Mouse (Mus musculus) ES-E14 (cell line): ENCODE results near the gene Ppp6r2. TPM values are rescaled to one million over a fixed set of nuclear protein-coding genes. Genes with fewer than 3 reads are reported as not detected.

Source experiments
- DNase-seq: peaks from one replicate; pipeline ENCODE4 v3.0.0-alpha.2; 2013; ENCODE audit warnings: low read depth, low spot score
- H3K27ac ChIP-seq: 2 replicates; pipeline ENCODE4 v1.5.1; 2012; ENCODE audit warnings: low read depth, mild to moderate bottlenecking, low read length, moderate library complexity, mixed read lengths; ENCODE audit not compliant: poor library complexity, insufficient read depth, severe bottlenecking
- H3K36me3 ChIP-seq: 2 replicates; pipeline ENCODE4 v1.6.1; 2012; ENCODE audit warnings: mild to moderate bottlenecking, low read length, moderate library complexity, mixed read lengths; ENCODE audit not compliant: control insufficient read depth, poor library complexity, insufficient read depth, severe bottlenecking
- H3K4me1 ChIP-seq, 2 experiments: fragments of 150-350 bp in 1 of 2; sonication (generic) in 1 of 2; 2 replicates each; pipeline ENCODE4 v1.6.1; 2012; ENCODE audit warnings: low read length in 2 of 2, mild to moderate bottlenecking in 1 of 2, mixed read lengths in 1 of 2; ENCODE audit not compliant: control insufficient read depth in 2 of 2, insufficient read depth in 2 of 2, poor library complexity in 1 of 2
- H3K4me3 ChIP-seq, 2 experiments: fragments of 150-350 bp in 1 of 2; sonication (generic) in 1 of 2; 2 replicates each; pipeline ENCODE4 v1.5.1; 2012; ENCODE audit warnings: low read length in 2 of 2, low read depth in 1 of 2, mild to moderate bottlenecking in 1 of 2, mixed read lengths in 1 of 2; ENCODE audit not compliant: insufficient read depth in 1 of 2, poor library complexity in 1 of 2, severe bottlenecking in 1 of 2
- H3K9ac ChIP-seq: 2 replicates; pipeline ENCODE4 v1.6.1; 2012; ENCODE audit warnings: low read depth, mild to moderate bottlenecking, low read length, mixed read lengths; ENCODE audit not compliant: poor library complexity, insufficient read depth, severe bottlenecking
- H3K9me3 ChIP-seq: fragments of 150-350 bp; sonication (generic); 2 replicates; pipeline ENCODE4 v1.6.1; 2012; ENCODE audit warnings: low read depth, mild to moderate bottlenecking, low read length; ENCODE audit not compliant: control insufficient read depth, insufficient read depth
- CHD2 ChIP-seq: IDR thresholded peaks from 2 replicates; pipeline ENCODE4 v1.6.1; 2014; ENCODE audit warnings: mild to moderate bottlenecking, low read depth, low read length, inconsistent platforms
- HCFC1 ChIP-seq: IDR thresholded peaks from 2 replicates; pipeline ENCODE4 v1.6.1; 2012; ENCODE audit warnings: low read length, inconsistent platforms, borderline replicate concordance; ENCODE audit not compliant: insufficient read depth
- MAFK ChIP-seq: IDR thresholded peaks from 2 replicates; pipeline ENCODE4 v1.6.1; 2014; ENCODE audit warnings: mild to moderate bottlenecking, low read depth, low read length, inconsistent platforms; ENCODE audit not compliant: insufficient read depth
- ZC3H11A ChIP-seq: IDR thresholded peaks from 2 replicates; pipeline ENCODE4 v1.6.1; 2012; ENCODE audit warnings: low read depth, mild to moderate bottlenecking, inconsistent platforms, low read length, borderline replicate concordance
- ZNF384 ChIP-seq: IDR thresholded peaks from 2 replicates; pipeline ENCODE4 v1.6.1; 2012; ENCODE audit warnings: low read depth, low read length, inconsistent platforms
- in situ Hi-C, 2 experiments: fragments of 600-800 bp; cut with MboI; formaldehyde crosslinking; loops; one replicate each; pipeline ENCODE4 v1.15.1; 2025; ENCODE audit warnings: low sequenced_read_pairs in 2 of 2, inconsistent platforms in 1 of 2; ENCODE audit not compliant: unreplicated experiment in 2 of 2
- total RNA-seq: library from RNA; depleted of rRNA; stranded (reverse); fragments of 300-350 nt; gene quantifications from 2 replicates; pipeline ENCODE4 v1.2.3, GENCODE M21; 2012

The Ppp6r2 gene
- total RNA-seq, 1 experiment = 8.6 TPM

DNA sequence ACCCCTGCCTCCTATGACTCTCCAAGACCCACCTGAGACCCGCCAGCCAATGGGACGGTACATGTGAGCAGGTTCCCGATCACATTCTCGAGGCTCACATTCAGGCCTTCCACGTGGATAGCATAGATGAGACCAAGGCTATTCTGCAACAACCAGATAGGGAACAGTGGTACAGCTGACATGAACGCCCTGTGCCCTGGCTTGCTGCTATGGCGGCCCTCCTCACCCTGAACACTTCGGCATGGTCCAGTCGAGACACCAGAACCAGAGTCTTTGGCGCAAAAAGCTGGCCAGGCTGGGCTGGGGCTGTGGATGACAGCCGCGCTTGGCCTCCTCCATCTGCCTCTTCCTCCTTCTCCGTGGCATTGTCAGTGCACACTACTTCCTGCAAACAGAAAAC is 96.1 kb downstream of the Ppp6r2 start:
- in situ Hi-C loops = no loop called here
- peaks cover 38% of the 10 kb centered on the region for H3K36me3 ChIP-seq
- no peak for DNase-seq
- H3K4me1 ChIP-seq = no peaks in the 10 kb centered on the region
- no peak overlapping the region for H3K9ac ChIP-seq
- H3K4me3 ChIP-seq = no peak overlapping the region
- no peak for TF ChIP-seq ZNF384
- TF ChIP-seq CHD2 = no peak
- TF ChIP-seq HCFC1 = no peak
- no peak for TF ChIP-seq ZC3H11A
- TF ChIP-seq MAFK = no peak
- H3K27ac ChIP-seq = no peak overlapping the region
- no peaks in the 10 kb centered on the region for H3K9me3 ChIP-seq

- H3K4me1 ChIP-seq = peaks cover 0 to 5% of the 10 kb centered on the region in 2 experiments; a peak in 1 of 4 replicates
- in situ Hi-C loops = no loop called here
- DNase-seq = no peak
- TF ChIP-seq CHD2 = no peak
- TF ChIP-seq HCFC1 = no peak
- TF ChIP-seq MAFK = no peak
- no peak for TF ChIP-seq ZNF384
- TF ChIP-seq ZC3H11A = no peak
- peaks cover 27% of the 10 kb centered on the region; the same call in 1 of the 2 replicates for H3K36me3 ChIP-seq
- no peak overlapping the region for H3K9ac ChIP-seq
- H3K9me3 ChIP-seq = no peaks in the 10 kb centered on the region
- no peak overlapping the region for H3K27ac ChIP-seq
- H3K4me3 ChIP-seq = no peak overlapping the region
Observed at GRCm38 (mm10) chr15:89308406-89309139, 97.2 kb downstream of the Ppp6r2 start.

GRCm38 (mm10) chr15:89309962-89310498 is 98.7 kb downstream of the Ppp6r2 start:
- Histone ChIP-seq H3K9ac (no peak overlapping the region), H3K36me3 (peaks cover 17% of the 10 kb centered on the region; the same call in 1 of the 2 replicates), H3K4me3 (no peak overlapping the region), H3K27ac (no peak overlapping the region), H3K4me1 (peaks cover 0 to 9% of the 10 kb centered on the region in 2 experiments; a peak in 1 of 4 replicates), H3K9me3 (no peaks in the 10 kb centered on the region)
- no peak for DNase-seq
- TF ChIP-seq MAFK = no peak
- in situ Hi-C loops = no loop called here

DNA sequence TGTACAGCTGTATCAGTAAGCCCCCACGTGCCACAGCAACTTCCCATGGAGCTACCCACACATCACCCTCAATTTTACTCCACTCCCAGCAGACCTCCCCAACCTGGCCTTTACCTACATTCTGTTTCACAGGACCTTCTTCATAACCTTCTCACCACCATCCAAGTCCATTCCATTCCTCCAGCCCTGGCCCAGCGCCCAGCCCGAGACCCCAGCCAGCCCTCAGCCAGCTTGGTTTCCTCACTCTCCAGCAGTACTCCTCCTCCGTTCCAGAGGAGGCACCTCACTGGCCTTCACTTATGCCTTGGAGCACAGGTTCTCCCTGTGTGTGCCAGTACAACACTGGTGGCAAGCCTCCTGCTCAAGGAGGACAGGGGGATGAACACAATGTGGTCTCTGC is 102.0 kb downstream of the Ppp6r2 start:
- H3K4me3 ChIP-seq = no peak overlapping the region
- DNase-seq = no peak
- no peak overlapping the region for H3K27ac ChIP-seq
- H3K9ac ChIP-seq = no peak overlapping the region
- H3K36me3 ChIP-seq = no peaks in the 10 kb centered on the region
- in situ Hi-C loops = no loop called here
- no peaks in the 10 kb centered on the region for H3K9me3 ChIP-seq
- TF ChIP-seq MAFK (no peak), ZC3H11A (no peak), ZNF384 (no peak), CHD2 (no peak), HCFC1 (no peak)
- peaks cover 0 to 13% of the 10 kb centered on the region in 2 experiments; a peak in 1 of 4 replicates for H3K4me1 ChIP-seq
